Mouse (Mus musculus): ENCODE results near the gene Pik3cb.
A peak's percentile ranks its signal among the peaks of the same experiment; 100 is the strongest.

The Pik3cb gene

DNA sequence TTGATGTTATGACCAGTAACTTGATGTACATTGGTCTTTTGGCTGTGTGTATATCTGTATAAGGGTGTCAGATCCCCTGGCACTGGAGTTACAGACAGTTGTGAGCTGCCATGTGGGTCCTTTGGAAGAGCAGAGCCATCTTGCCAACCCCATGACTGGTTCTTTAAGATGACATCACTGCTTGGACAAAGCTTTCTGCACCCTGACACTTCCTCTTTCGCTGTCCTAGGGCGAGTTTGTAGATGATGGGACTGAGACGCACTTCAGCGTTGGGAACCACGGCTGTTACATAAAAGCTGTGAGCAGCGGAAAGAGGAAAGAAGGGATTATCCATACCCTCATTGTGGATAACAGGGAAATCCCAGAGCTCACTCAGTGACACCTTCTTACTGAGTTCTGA, 139.1 kb downstream of the Pik3cb start:
- DNase-seq (ENCODE audit: low spot score) = no peak

- peak; percentile 55 for DNase-seq (ENCODE audit: low spot score)
These were observed 140.5 kb downstream of the Pik3cb start for GRCm38 (mm10) chr9:98999881-99000339.

- no peak for DNase-seq (ENCODE audit: low spot score)
These were observed 146.3 kb downstream of the Pik3cb start for GRCm38 (mm10) chr9:98994103-98994502.

GRCm38 (mm10) chr9:98987131-98987530, 153.3 kb downstream of the Pik3cb start:
- DNase-seq (ENCODE audit: low spot score) = no peak

All from layer of hippocampus, adult 11-12 months (tissue).